Mouse (Mus musculus) limb, embryonic 15.5 days (tissue): Measurements from ENCODE around the gene Cyp2c55. TPM values are rescaled to one million over a fixed set of nuclear protein-coding genes. Genes with fewer than 3 reads are reported as not detected.

Experiments
- microRNA-seq: library from miRNA; unstranded; fragments of <30 nt; microRNA quantifications from one replicate; pipeline ENCODE4, GENCODE M21; 2016
- polyA plus RNA-seq: library from polyadenylated mRNA; unstranded; fragments of >200 nt; fragmentation: Nextera tagmentation; extraction: Ambion mirVana; gene quantifications from 2 replicates; pipeline ENCODE4 v1.2.1, GENCODE M21; 2015

The Cyp2c55 gene
- polyA plus RNA-seq, 1 experiment from 2014 or later = not detected

Small RNAs within 50 kb of the gene (microRNA-seq; reads per million reads assigned to microRNA genes)
- not detected for gene Gm23800

Other genes with a start within 250 kb of the Cyp2c55 start
- gene Noc3l, start 187.8 kb upstream of the Cyp2c55 start, polyA plus RNA-seq = 6.1 TPM in 2 replicates
- gene Tbc1d12, start 170.4 kb upstream of the Cyp2c55 start, polyA plus RNA-seq = 2.4 and 2.8 TPM in 2 replicates
- gene Hells, start 76.1 kb upstream of the Cyp2c55 start, polyA plus RNA-seq = 33.0 and 36.1 TPM in 2 replicates
- gene Cyp2c65, start 54.0 kb downstream of the Cyp2c55 start, polyA plus RNA-seq = not detected in 2 replicates
- gene Cyp2c66, start 106.9 kb downstream of the Cyp2c55 start, polyA plus RNA-seq = not detected in 2 replicates